Mouse (Mus musculus) neural tube, embryonic 13.5 days (tissue): ENCODE measurements around the gene Meox2. TPM values are rescaled to one million over a fixed set of nuclear protein-coding genes. Genes with fewer than 3 reads are reported as not detected.
"Not testable (repeated sequence)": the region's sequence is repeated elsewhere in the genome, so short reads cannot be mapped to it uniquely, and the experiment has no call there.

Source experiments
- ATAC-seq: fragments of 200-750 bp; cut with Nextera tagmentation; 2 replicates; pipeline ENCODE4 v1.8.0; 2017; ENCODE audit warnings: low read depth, mild to moderate bottlenecking, moderate TSS enrichment, moderate library complexity
- H3K27ac ChIP-seq: fragments of 300-500 bp; sonication (generic); replicated peaks from 2 replicates; pipeline ENCODE4 v1.5.1; 2015; ENCODE audit warnings: moderate library complexity, mild to moderate bottlenecking, inconsistent platforms
- H3K27me3 ChIP-seq: fragments of 300-500 bp; sonication (generic); 2 replicates; pipeline ENCODE4 v1.6.1; 2015; ENCODE audit warnings: mild to moderate bottlenecking, inconsistent platforms
- H3K36me3 ChIP-seq: fragments of 300-500 bp; sonication (generic); 2 replicates; pipeline ENCODE4 v1.6.1; 2015; ENCODE audit warnings: mild to moderate bottlenecking, inconsistent platforms
- H3K4me1 ChIP-seq: fragments of 300-500 bp; sonication (generic); replicated peaks from 2 replicates; pipeline ENCODE4 v1.6.1; 2015; ENCODE audit warnings: inconsistent platforms
- H3K4me2 ChIP-seq: fragments of 300-500 bp; sonication (generic); 2 replicates; pipeline ENCODE4 v1.6.1; 2015; ENCODE audit warnings: inconsistent platforms, mild to moderate bottlenecking, moderate library complexity
- H3K4me3 ChIP-seq: fragments of 300-500 bp; sonication (generic); 2 replicates; pipeline ENCODE4 v1.5.1; 2015; ENCODE audit warnings: mild to moderate bottlenecking, inconsistent platforms
- H3K9ac ChIP-seq: fragments of 300-500 bp; sonication (generic); 2 replicates; pipeline ENCODE4 v1.6.1; 2015; ENCODE audit warnings: moderate library complexity, mild to moderate bottlenecking, inconsistent platforms
- H3K9me3 ChIP-seq: fragments of 300-500 bp; sonication (generic); 2 replicates; pipeline ENCODE4 v1.6.1; 2016; ENCODE audit warnings: inconsistent platforms
- WGBS: fragments of 180-500 bp; shearing (Covaris S2); methylation state at CpG from one replicate; pipeline ENCODE4 v1.1.7; 2015; 5-methylcytosine and 5-hydroxymethylcytosine counted together
- polyA plus RNA-seq: library from polyadenylated mRNA; unstranded; fragments of >200 nt; fragmentation: Nextera tagmentation; extraction: Ambion mirVana; gene quantifications from 2 replicates; pipeline ENCODE4 v1.2.1, GENCODE M21; 2015

The Meox2 gene
- polyA plus RNA-seq, result 4.0 and 4.3 TPM in 2 replicates

DNA sequence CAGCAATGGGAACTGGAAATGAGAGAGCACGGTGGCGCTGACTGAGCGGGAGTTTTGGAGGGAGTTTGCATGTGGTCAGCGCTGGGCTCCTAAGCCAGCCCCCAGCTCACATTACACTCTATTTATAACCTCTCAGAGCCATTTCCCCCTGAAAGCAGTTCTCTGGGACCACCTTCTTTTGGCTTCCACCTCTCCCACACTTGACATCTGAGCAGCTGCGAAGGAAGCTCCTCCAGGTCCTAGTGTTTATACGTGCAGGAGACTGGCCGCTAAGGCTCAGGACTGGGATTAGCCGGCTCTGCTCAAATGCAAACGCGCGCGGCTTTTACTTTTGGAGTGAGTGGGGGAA is at the start of gene Meox2:
TSS of gene Meox2 (plus strand) at position 151 of the 349 bp plus-strand sequence.
- Histone ChIP-seq H3K9ac (peak within 1 kb of the TSS; percentile 66), H3K36me3 (no peaks in the 10 kb centered on the region), H3K27ac (no peak within 1 kb of the TSS), H3K4me1 (peaks cover 20% of the 10 kb centered on the region), H3K27me3 (peaks cover 67% of the 10 kb centered on the region), H3K4me3 (peak within 1 kb of the TSS; percentile 47), H3K9me3 (no peaks in the 10 kb centered on the region), H3K4me2 (peak within 1 kb of the TSS; percentile 84)
- ATAC-seq, result peak; percentile 59; the same call in 1 of the 2 replicates
- WGBS, result 2% methylated on average over 12 of the region's 12 CpGs

DNA sequence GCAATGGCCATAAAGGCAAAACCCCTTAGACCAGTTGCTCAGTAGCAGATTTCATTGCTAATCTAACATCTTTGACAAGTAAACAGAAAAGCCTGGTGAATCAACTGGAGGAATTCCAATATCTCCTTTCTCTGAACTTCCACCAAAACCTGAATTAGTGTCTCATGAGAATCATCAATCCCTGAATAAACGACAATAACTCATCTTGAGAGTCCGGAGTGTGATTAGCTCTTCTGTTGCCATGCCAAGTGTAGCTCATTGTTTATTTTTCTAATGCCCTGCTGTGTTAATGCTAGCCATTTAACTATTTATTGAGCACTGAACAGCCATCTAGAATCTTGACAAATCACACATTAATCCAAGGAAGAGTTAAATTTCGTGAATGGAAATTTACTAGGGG is 35.7 kb upstream of the Meox2 start:
- H3K27me3 ChIP-seq, result no peaks in the 10 kb centered on the region
- H3K36me3 ChIP-seq, result no peaks in the 10 kb centered on the region
- no peak overlapping the region for H3K4me3 ChIP-seq
- no peak overlapping the region for H3K9ac ChIP-seq
- no peak overlapping the region for H3K27ac ChIP-seq
- ATAC-seq, result no peak
- H3K9me3 ChIP-seq, result no peaks in the 10 kb centered on the region
- H3K4me1 ChIP-seq, result no peaks in the 10 kb centered on the region
- H3K4me2 ChIP-seq, result no peak overlapping the region
- WGBS, result 41% methylated on average over 3 of the region's 3 CpGs

DNA sequence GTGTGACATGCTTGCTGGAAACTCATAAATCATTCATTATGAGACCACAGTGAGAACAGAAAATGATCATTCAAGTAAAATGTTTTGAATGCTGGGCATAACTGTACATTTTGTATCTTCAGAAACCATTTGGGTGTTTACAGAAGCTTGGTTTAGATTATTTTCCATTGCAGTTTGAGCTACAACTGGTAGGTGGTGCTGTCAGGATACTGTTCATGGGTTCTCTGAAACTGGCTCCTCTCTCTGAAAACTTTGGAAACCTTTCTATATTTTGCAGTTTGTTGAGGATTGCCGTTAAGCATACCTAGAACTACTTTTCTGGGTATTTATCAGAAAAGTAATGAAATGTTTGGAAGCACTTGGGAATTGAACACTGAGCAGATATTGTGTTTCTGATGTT is 31.0 kb upstream of the Meox2 start:
- Histone ChIP-seq H3K4me2 (no peak overlapping the region), H3K27me3 (no peaks in the 10 kb centered on the region), H3K9ac (no peak overlapping the region), H3K4me1 (no peaks in the 10 kb centered on the region), H3K27ac (no peak overlapping the region), H3K4me3 (no peak overlapping the region), H3K9me3 (no peaks in the 10 kb centered on the region), H3K36me3 (no peaks in the 10 kb centered on the region)
- WGBS, result 84% methylated on average over 1 of the region's 1 CpGs
- ATAC-seq, result no peak

DNA sequence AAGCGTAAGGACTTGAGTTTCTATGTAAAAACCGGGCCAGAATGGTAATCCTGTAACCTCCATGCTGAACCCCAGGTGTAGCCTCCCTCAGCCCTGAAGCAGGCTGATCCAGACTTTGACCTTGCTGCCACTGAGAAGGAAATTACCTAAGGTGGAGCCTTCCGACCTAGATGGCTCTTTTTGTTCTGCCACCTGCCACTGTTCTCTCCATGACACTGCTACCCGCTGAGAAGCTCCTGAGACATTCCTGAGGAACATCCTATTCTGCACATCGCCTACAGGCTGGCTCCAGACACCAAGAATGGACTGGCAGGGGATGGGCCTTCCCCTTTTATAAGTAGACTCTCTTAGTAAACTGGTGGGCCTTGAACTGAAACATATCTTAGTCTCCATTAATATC is 28.3 kb upstream of the Meox2 start:
- not testable (repeated sequence) for H3K4me3 ChIP-seq, H3K4me1 ChIP-seq, H3K4me2 ChIP-seq, H3K9ac ChIP-seq, H3K27ac ChIP-seq, H3K27me3 ChIP-seq, H3K9me3 ChIP-seq, H3K36me3 ChIP-seq, ATAC-seq
- 63% methylated on average over 5 of the region's 5 CpGs for WGBS

DNA sequence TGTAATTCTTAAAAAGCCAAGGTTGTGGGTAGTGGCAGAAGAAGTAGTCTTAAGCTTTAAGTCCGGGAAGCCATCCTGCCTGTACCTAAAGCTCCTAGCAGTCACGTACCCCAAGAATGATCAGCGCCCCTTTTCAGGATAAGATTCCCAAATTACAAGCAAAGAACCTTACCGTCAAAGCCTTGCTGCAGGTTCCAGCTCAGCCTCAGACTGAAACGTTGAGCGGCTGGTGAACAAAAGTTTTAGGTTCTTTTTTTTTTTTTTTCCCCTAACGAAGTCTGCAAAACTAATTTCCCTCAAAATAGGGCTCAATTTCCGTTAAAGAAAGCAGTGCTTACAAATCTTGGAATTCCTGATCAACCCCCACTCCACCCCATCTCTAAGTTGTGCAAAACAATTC is 1.8 kb upstream of the Meox2 start:
- ATAC-seq, result no peak
- Histone ChIP-seq H3K27me3 (peaks cover 58% of the 10 kb centered on the region), H3K9me3 (no peaks in the 10 kb centered on the region), H3K4me2 (no peak overlapping the region), H3K4me3 (no peak overlapping the region), H3K9ac (no peak overlapping the region), H3K27ac (no peak overlapping the region), H3K4me1 (peaks cover 20% of the 10 kb centered on the region), H3K36me3 (no peaks in the 10 kb centered on the region)
- WGBS, result 48% methylated on average over 8 of the region's 8 CpGs

DNA sequence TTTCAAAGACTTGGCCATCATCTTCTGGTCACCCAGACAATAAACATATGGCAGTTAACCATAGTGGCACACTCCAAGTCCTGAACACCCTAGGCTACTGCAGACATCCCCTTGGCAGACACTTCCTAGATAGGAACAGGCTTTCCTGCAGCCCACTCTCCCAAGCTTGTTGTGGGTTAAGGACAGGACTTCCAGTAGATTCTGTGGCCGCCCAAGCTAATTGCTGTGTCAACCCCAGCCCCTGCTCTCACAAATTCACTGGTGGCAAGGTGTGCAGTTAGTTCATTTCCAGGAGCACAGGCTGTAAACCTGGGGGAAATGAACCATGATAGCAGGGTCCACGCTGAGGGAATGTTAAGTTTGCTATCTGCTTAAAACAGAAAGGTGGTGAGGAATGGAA is 1.2 kb upstream of the Meox2 start:
- Histone ChIP-seq H3K27me3 (peaks cover 59% of the 10 kb centered on the region), H3K27ac (no peak overlapping the region), H3K9me3 (no peaks in the 10 kb centered on the region), H3K4me1 (peaks cover 20% of the 10 kb centered on the region), H3K9ac (no peak overlapping the region), H3K4me3 (no peak overlapping the region), H3K36me3 (no peaks in the 10 kb centered on the region), H3K4me2 (no peak overlapping the region)
- WGBS, result 56% methylated on average over 2 of the region's 2 CpGs
- ATAC-seq, result no peak

DNA sequence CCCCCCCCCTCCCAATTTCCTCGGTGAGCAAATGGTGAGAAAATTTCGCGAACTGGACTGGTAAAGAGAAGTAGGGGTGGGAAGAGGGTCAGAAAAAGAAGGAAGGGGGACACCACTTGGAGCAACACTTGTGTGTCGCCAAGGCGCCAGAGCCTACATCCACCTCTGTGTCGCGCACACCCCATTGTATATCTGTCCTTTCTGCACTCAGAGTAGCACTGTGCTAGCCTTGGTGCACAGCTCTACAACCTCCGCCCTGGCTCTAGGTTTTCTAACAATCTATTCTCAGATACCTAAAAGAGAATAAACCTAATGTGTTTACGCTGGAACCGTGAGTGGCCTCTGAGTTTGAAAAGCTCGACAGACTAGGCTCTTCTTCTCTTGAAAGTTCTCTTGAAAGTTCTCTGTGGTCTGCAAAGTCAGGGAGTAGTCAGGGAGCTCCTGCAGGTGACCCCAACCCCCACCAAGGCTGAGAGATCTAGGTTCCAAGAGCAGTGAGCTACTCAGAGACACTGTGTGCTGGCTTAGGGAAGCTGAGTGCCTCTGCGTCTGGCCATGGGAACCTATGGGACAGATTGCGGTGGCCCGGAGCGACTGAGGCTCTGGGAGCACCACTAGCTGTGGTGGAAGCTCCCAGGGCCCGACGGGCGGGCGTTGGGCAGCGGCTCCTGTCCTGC is 489 bp upstream of the Meox2 start:
- ATAC-seq, result peak; percentile 32; the same call in 1 of the 2 replicates
- Histone ChIP-seq H3K27me3 (peaks cover 64% of the 10 kb centered on the region), H3K4me2 (peak overlapping the region; percentile 84), H3K9me3 (no peaks in the 10 kb centered on the region), H3K4me1 (peaks cover 20% of the 10 kb centered on the region), H3K27ac (no peak overlapping the region), H3K4me3 (peak overlapping the region; percentile 47), H3K36me3 (no peaks in the 10 kb centered on the region), H3K9ac (no peak overlapping the region)
- WGBS, result 21% methylated on average over 20 of the region's 20 CpGs

DNA sequence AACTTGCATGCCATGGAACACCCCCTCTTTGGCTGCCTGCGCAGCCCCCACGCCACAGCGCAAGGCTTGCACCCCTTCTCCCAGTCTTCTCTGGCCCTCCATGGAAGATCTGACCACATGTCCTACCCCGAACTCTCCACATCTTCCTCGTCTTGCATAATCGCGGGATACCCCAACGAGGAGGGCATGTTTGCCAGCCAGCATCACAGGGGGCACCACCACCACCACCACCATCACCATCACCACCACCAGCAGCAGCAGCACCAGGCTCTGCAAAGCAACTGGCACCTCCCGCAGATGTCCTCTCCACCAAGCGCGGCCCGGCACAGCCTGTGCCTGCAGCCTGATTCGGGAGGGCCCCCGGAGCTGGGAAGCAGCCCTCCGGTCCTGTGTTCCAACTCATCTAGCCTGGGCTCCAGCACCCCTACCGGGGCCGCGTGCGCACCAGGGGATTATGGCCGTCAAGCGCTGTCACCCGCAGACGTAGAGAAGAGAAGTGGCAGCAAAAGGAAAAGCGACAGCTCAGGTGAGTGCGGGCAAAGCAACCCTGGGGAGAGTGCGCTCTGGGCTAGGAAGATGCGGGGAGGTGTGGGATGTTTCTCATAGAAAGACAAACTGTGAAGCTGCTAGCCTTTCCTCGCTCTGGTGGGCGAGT is 606 bp downstream of the Meox2 start:
- H3K4me1 ChIP-seq, result peaks cover 20% of the 10 kb centered on the region
- peak overlapping the region; percentile 66 for H3K9ac ChIP-seq
- peaks cover 67% of the 10 kb centered on the region for H3K27me3 ChIP-seq
- no peak overlapping the region for H3K27ac ChIP-seq
- under 1% methylated on average over 29 of the region's 29 CpGs for WGBS
- no peaks in the 10 kb centered on the region for H3K36me3 ChIP-seq
- peak overlapping the region; percentile 84 for H3K4me2 ChIP-seq
- H3K9me3 ChIP-seq, result no peaks in the 10 kb centered on the region
- H3K4me3 ChIP-seq, result peak overlapping the region; percentile 47
- ATAC-seq, result peak; percentile 68

DNA sequence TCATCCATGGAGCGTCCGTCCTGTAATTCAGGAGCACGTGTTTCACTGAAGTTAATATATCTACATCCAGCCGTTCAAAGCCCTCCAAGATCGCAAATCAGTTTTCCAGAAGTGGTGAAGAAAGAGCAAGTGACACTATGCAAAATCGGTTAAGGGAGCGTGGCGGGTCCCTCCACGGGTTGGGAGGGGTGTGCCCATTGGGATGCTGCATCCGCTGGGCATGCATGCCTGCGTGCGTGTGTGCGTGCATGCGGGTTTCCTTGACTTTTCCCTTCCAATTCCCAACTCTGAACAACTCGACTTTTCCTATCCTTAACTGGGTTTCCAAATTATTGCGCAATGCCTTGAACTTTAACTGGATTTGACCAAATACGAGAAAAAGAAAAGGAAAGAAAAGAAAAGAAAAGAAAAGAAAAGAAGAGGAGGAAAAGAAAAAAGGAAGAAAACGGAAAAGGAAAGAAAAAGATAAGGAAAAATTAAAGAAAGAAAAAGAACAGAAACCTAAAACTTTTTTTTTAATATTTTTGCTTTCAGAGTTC is 1.2 kb downstream of the Meox2 start:
- peaks cover 20% of the 10 kb centered on the region for H3K4me1 ChIP-seq
- H3K27ac ChIP-seq, result no peak overlapping the region
- H3K9me3 ChIP-seq, result no peaks in the 10 kb centered on the region
- H3K27me3 ChIP-seq, result peaks cover 71% of the 10 kb centered on the region
- H3K4me2 ChIP-seq, result peak overlapping the region; percentile 84
- peak; percentile 82 for ATAC-seq
- H3K36me3 ChIP-seq, result no peaks in the 10 kb centered on the region
- H3K4me3 ChIP-seq, result peak overlapping the region; percentile 47
- 4% methylated on average over 18 of the region's 18 CpGs for WGBS
- H3K9ac ChIP-seq, result peak overlapping the region; percentile 66

DNA sequence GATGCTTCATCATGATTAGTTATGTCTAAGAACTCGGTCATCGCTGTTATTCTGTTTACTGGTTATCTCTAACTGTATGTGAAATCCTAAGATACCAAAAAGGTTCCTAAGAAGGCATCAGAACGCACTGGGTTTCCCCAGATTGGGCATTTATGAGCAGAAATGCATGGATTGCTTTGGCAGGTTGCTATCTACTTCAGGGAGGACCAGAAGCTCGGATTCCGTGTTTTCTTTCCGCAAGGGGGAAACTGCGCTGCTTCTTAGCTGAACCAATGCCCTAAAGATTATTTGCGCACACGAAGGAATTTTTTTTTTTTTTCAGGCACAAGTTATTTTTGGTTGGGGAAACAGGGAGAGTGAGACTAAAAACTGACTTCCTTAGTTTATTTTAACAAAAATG is 2.6 kb downstream of the Meox2 start:
- Histone ChIP-seq H3K4me3 (peak overlapping the region; percentile 4; the same call in 1 of the 2 replicates), H3K9me3 (no peaks in the 10 kb centered on the region), H3K27me3 (peaks cover 69% of the 10 kb centered on the region), H3K36me3 (no peaks in the 10 kb centered on the region), H3K4me2 (peak overlapping the region; percentile 9; the same call in 1 of the 2 replicates), H3K9ac (no peak overlapping the region), H3K27ac (no peak overlapping the region), H3K4me1 (peaks cover 20% of the 10 kb centered on the region)
- ATAC-seq, result no peak
- WGBS, result 57% methylated on average over 9 of the region's 9 CpGs

DNA sequence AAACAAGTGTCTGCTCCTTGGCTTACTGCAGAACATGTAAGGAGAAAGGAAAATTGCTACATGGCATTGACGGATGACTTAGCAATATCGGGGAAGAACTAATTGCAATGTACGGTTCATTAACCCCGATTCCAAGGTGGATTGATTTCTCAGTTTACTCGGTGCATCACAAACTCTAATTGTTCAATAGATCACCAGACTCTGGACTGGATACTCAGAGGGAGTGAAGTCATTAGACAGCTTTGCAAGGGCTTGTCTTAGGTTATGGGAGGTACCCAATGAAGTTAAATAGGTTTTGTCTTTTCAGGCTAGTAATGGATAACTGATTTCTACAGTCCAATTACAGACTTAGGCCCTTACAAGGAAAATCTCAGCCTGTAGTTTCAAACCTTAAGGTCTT is 10.9 kb downstream of the Meox2 start:
- H3K9ac ChIP-seq, result no peak overlapping the region
- no peak overlapping the region for H3K4me3 ChIP-seq
- no peaks in the 10 kb centered on the region for H3K36me3 ChIP-seq
- ATAC-seq, result no peak
- H3K4me1 ChIP-seq, result no peaks in the 10 kb centered on the region
- no peak overlapping the region for H3K27ac ChIP-seq
- peaks cover 15% of the 10 kb centered on the region for H3K27me3 ChIP-seq
- no peak overlapping the region for H3K4me2 ChIP-seq
- no peaks in the 10 kb centered on the region for H3K9me3 ChIP-seq
- WGBS, result 54% methylated on average over 5 of the region's 5 CpGs

DNA sequence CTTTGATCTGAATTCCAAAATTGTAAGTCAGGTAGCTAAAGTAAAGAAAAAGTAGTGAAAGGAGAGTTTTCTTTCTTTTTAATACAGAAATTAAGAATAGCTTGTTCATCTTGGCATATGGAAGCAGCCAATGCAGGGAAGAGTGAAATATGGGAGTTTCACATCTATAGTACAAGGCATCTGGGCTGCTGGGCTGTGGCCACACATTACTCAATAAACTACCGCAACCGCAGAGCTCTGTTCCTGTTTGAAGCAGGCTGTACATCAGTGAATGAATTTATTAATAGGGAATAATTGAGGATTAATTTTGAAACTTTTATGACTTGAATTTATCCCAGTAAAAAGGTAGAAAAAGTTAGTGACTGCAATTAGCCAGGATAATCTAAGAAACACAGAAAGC is 15.4 kb downstream of the Meox2 start:
- Histone ChIP-seq H3K4me2 (no peak overlapping the region), H3K4me1 (no peaks in the 10 kb centered on the region), H3K36me3 (no peaks in the 10 kb centered on the region), H3K9me3 (no peaks in the 10 kb centered on the region), H3K4me3 (no peak overlapping the region), H3K27ac (no peak overlapping the region), H3K27me3 (no peaks in the 10 kb centered on the region), H3K9ac (no peak overlapping the region)
- 84% methylated on average over 2 of the region's 2 CpGs for WGBS
- ATAC-seq, result no peak
